Mouse (Mus musculus) midbrain, embryonic 15.5 days (tissue): ENCODE data around the gene Abca7. TPM values are rescaled to one million over a fixed set of nuclear protein-coding genes. Genes with fewer than 3 reads are reported as not detected.

ENCODE experiments used
- ATAC-seq: fragments of 200-750 bp; cut with Nextera tagmentation; replicated peaks from 2 replicates; pipeline ENCODE4 v1.8.0; 2017; ENCODE audit warnings: moderate TSS enrichment
- H3K27ac ChIP-seq: fragments of 300-500 bp; sonication (generic); 2 replicates; pipeline ENCODE4 v1.5.1; 2015; ENCODE audit warnings: mild to moderate bottlenecking, inconsistent platforms
- H3K27me3 ChIP-seq: fragments of 300-500 bp; sonication (generic); replicated peaks from 2 replicates; pipeline ENCODE4 v1.6.1; 2015; ENCODE audit warnings: inconsistent platforms
- H3K36me3 ChIP-seq: fragments of 300-500 bp; sonication (generic); replicated peaks from 2 replicates; pipeline ENCODE4 v1.6.1; 2015; ENCODE audit warnings: inconsistent platforms
- H3K4me1 ChIP-seq: fragments of 300-500 bp; sonication (generic); 2 replicates; pipeline ENCODE4 v1.6.1; 2015; ENCODE audit warnings: inconsistent platforms
- H3K4me2 ChIP-seq: fragments of 300-500 bp; sonication (generic); 2 replicates; pipeline ENCODE4 v1.6.1; 2015; ENCODE audit warnings: inconsistent platforms, mild to moderate bottlenecking, moderate library complexity
- H3K4me3 ChIP-seq: fragments of 300-500 bp; sonication (generic); 2 replicates; pipeline ENCODE4 v1.5.1; 2015; ENCODE audit warnings: mild to moderate bottlenecking, inconsistent platforms
- H3K9ac ChIP-seq: fragments of 300-500 bp; sonication (generic); 2 replicates; pipeline ENCODE4 v1.6.1; 2015; ENCODE audit warnings: mild to moderate bottlenecking, inconsistent platforms
- H3K9me3 ChIP-seq: fragments of 300-500 bp; sonication (generic); 2 replicates; pipeline ENCODE4 v1.6.1; 2016; ENCODE audit warnings: inconsistent platforms
- WGBS: fragments of 180-500 bp; shearing (Covaris S2); methylation state at CpG from one replicate; pipeline ENCODE4 v1.1.7; 2015; ENCODE audit warnings: mixed read lengths; 5-methylcytosine and 5-hydroxymethylcytosine counted together
- polyA plus RNA-seq: library from polyadenylated mRNA; unstranded; fragments of >200 nt; fragmentation: Nextera tagmentation; extraction: Ambion mirVana; gene quantifications from 2 replicates; pipeline ENCODE4 v1.2.1, GENCODE M21; 2015

Gene Abca7
- polyA plus RNA-seq, 1 experiment from 2014 or later = 4.8 TPM

DNA sequence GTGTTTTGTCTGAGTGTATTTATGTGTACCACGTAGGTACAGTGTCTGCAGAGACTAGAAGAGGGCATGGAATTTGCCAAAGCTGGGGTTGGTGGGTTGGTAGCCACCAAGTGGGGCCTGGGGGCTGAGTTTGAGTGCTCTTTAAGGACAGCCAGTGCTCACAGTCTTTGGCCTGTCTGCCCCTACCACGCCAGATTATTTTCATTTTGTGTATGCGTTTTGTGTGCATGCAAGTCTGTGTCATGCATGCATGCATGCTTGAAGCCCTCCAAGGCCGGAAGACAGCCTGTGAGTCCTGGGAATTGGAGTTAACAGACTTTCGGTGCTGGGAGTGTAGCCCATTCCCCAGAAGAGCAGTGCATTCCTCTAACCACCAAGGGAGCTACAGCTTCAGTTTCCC, 59.1 kb downstream of the Abca7 start:
- H3K4me1 ChIP-seq = peaks cover 21% of the 10 kb centered on the region
- peaks cover 16% of the 10 kb centered on the region; the same call in 1 of the 2 replicates for H3K36me3 ChIP-seq
- H3K9ac ChIP-seq = peak overlapping the region; percentile 12; the same call in 1 of the 2 replicates
- 81% methylated on average over 5 of the region's 5 CpGs for WGBS
- no peak overlapping the region for H3K27ac ChIP-seq
- no peaks in the 10 kb centered on the region for H3K27me3 ChIP-seq
- no peaks in the 10 kb centered on the region for H3K9me3 ChIP-seq
- peak overlapping the region; percentile 60 for H3K4me3 ChIP-seq
- no peak for ATAC-seq
- H3K4me2 ChIP-seq = peak overlapping the region; percentile 77

GRCm38 (mm10) chr10:80055891-80056290, 59.6 kb downstream of the Abca7 start:
- Histone ChIP-seq H3K4me2 (peak overlapping the region; percentile 77; the same call in 1 of the 2 replicates), H3K9me3 (no peaks in the 10 kb centered on the region), H3K27me3 (no peaks in the 10 kb centered on the region), H3K9ac (no peak overlapping the region), H3K36me3 (peaks cover 16% of the 10 kb centered on the region; the same call in 1 of the 2 replicates), H3K27ac (no peak overlapping the region), H3K4me3 (no peak overlapping the region), H3K4me1 (peaks cover 21% of the 10 kb centered on the region)
- 91% methylated on average over 10 of the region's 10 CpGs for WGBS
- ATAC-seq = no peak

GRCm38 (mm10) chr10:80056506-80056905, 60.2 kb downstream of the Abca7 start:
- peaks cover 16% of the 10 kb centered on the region; the same call in 1 of the 2 replicates for H3K36me3 ChIP-seq
- H3K9me3 ChIP-seq = no peaks in the 10 kb centered on the region
- H3K4me3 ChIP-seq = no peak overlapping the region
- no peak overlapping the region for H3K4me2 ChIP-seq
- 94% methylated on average over 4 of the region's 4 CpGs for WGBS
- H3K4me1 ChIP-seq = peaks cover 21% of the 10 kb centered on the region
- no peak overlapping the region for H3K27ac ChIP-seq
- H3K9ac ChIP-seq = no peak overlapping the region
- H3K27me3 ChIP-seq = no peaks in the 10 kb centered on the region
- ATAC-seq = no peak

GRCm38 (mm10) chr10:80056976-80057682, 60.8 kb downstream of the Abca7 start:
- no peak overlapping the region for H3K4me2 ChIP-seq
- H3K27ac ChIP-seq = no peak overlapping the region
- 92% methylated on average over 27 of the region's 27 CpGs for WGBS
- no peak for ATAC-seq
- peaks cover 21% of the 10 kb centered on the region for H3K4me1 ChIP-seq
- H3K4me3 ChIP-seq = no peak overlapping the region
- H3K36me3 ChIP-seq = peaks cover 19% of the 10 kb centered on the region; the same call in 1 of the 2 replicates
- H3K9ac ChIP-seq = no peak overlapping the region
- no peaks in the 10 kb centered on the region for H3K27me3 ChIP-seq
- no peaks in the 10 kb centered on the region for H3K9me3 ChIP-seq

- peaks cover 21% of the 10 kb centered on the region for H3K4me1 ChIP-seq
- no peaks in the 10 kb centered on the region for H3K9me3 ChIP-seq
- no peak overlapping the region for H3K4me3 ChIP-seq
- peaks cover 21% of the 10 kb centered on the region; the same call in 1 of the 2 replicates for H3K36me3 ChIP-seq
- H3K4me2 ChIP-seq = no peak overlapping the region
- WGBS = 78% methylated on average over 30 of the region's 30 CpGs
- no peaks in the 10 kb centered on the region for H3K27me3 ChIP-seq
- H3K27ac ChIP-seq = no peak overlapping the region
- no peak for ATAC-seq
- H3K9ac ChIP-seq = no peak overlapping the region
Observed at GRCm38 (mm10) chr10:80057683-80058326, 61.5 kb downstream of the Abca7 start.

DNA sequence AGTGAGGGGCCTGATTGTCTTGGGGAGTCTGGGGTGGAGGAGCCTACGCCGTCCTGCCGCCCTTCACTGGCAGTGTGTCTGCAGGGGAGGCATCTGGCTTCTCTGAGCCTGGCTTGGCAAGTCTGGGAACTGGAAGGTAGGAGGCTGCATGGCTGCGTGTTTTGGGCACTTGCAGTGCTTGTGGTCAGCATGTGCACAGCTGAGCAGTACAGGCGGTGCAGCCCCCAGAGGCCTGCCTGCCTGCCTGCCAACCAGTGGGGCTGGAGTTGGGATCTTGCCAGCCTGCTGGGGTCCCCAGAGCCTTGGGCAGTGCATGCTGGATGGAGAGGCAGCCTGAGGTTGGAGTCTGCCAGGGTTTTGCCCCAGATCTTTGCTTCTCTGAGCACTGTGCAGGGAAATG, 66.8 kb downstream of the Abca7 start:
- Histone ChIP-seq H3K9me3 (no peaks in the 10 kb centered on the region), H3K4me2 (no peak overlapping the region), H3K27ac (no peak overlapping the region), H3K4me1 (no peaks in the 10 kb centered on the region), H3K36me3 (0 out of 2 replicates have a peak, but pooled peaks cover 7% of the 10 kb centered on the region), H3K4me3 (no peak overlapping the region), H3K27me3 (no peaks in the 10 kb centered on the region), H3K9ac (no peak overlapping the region)
- no peak for ATAC-seq
- WGBS = 80% methylated on average over 5 of the region's 5 CpGs

DNA sequence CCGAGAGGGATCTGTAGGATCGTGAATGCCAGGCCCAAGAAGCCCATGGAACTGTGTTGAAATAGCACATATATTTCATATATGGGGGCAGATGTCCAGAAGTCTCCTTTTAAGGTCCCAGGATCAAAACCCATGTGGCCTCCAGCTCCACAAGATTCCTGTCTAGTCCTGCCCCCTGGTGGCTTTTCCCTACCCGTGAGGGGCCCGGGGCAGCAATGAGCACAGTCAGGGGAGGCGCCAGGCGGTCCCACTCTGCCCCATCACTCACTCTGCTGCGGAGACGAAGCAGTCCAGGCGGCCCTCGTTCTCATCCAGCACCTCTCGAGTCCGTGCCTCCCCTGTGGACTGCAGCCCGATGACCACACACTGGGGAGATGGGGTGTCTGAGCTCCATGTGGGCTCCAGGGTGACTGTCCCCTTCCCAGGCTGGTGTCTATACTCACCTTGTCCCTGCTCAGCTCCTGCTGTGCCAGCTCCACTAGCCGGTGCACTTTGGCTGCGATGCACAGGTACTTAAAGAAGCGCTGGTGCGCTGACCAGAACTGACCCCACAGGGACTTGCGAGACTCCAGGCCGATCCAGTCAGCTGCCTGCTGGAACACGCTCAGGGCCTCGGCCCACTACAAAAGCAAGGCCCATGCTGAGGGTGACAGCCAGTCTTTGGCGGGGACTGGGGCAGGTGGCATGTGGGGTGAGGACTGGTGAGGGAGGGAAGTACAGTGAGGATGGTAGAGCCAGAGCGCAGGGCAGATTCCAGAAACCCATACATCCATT, 67.8 kb downstream of the Abca7 start:
- H3K9ac ChIP-seq = no peak overlapping the region

More for the DNA sequence above, 67.8 kb downstream of the Abca7 start:
- Histone ChIP-seq H3K4me3 (no peak overlapping the region), H3K27me3 (no peaks in the 10 kb centered on the region), H3K4me2 (no peak overlapping the region), H3K9me3 (no peaks in the 10 kb centered on the region), H3K4me1 (no peaks in the 10 kb centered on the region), H3K36me3 (0 out of 2 replicates have a peak, but pooled peaks cover 7% of the 10 kb centered on the region), H3K27ac (no peak overlapping the region)
- no peak for ATAC-seq
- 77% methylated on average over 23 of the region's 23 CpGs for WGBS

Other genes with a start within 250 kb of the Abca7 start
- 48.3 and 50.6 TPM in 2 replicates for gene Polrmt, start 249.9 kb upstream of the Abca7 start, polyA plus RNA-seq
- 1.4 and 1.6 TPM in 2 replicates for gene Fgf22, start 241.4 kb upstream of the Abca7 start, polyA plus RNA-seq
- gene Rnf126, start 229.5 kb upstream of the Abca7 start, polyA plus RNA-seq = 109 and 117 TPM in 2 replicates
- gene Fstl3, start 219.2 kb upstream of the Abca7 start, polyA plus RNA-seq = 1.9 and 2.0 TPM in 2 replicates
- 0.17 TPM in 1 of 2 replicates, not detected in the other for gene Prss57, start 205.5 kb upstream of the Abca7 start, polyA plus RNA-seq
- 337 and 348 TPM in 2 replicates for gene Palm, start 202.9 kb upstream of the Abca7 start, polyA plus RNA-seq
- 0.23 and 0.85 TPM in 2 replicates for gene Misp, start 175.5 kb upstream of the Abca7 start, polyA plus RNA-seq
- 72.7 and 79.4 TPM in 2 replicates for gene Ptbp1, start 142.1 kb upstream of the Abca7 start, polyA plus RNA-seq
- gene Prtn3, start 122.0 kb upstream of the Abca7 start, polyA plus RNA-seq = 12.2 and 13.3 TPM in 2 replicates
- gene Plppr3, start 121.9 kb upstream of the Abca7 start, polyA plus RNA-seq = 496 and 503 TPM in 2 replicates
- 1.2 TPM in 1 of 2 replicates, not detected in the other for gene Elane, start 110.2 kb upstream of the Abca7 start, polyA plus RNA-seq
- gene Cfd, start 105.6 kb upstream of the Abca7 start, polyA plus RNA-seq = not detected in 2 replicates
- 64.5 and 66.5 TPM in 2 replicates for gene Med16, start 87.6 kb upstream of the Abca7 start, polyA plus RNA-seq
- gene Gm26602, start 85.6 kb upstream of the Abca7 start, polyA plus RNA-seq = not detected in 2 replicates
- 3.1 and 3.3 TPM in 2 replicates for gene Kiss1r, start 79.5 kb upstream of the Abca7 start, polyA plus RNA-seq
- 292 and 296 TPM in 2 replicates for gene R3hdm4, start 75.3 kb upstream of the Abca7 start, polyA plus RNA-seq
- gene Arid3a, start 69.5 kb upstream of the Abca7 start, polyA plus RNA-seq = 2.9 and 4.7 TPM in 2 replicates
- 87.3 and 87.5 TPM in 2 replicates for gene Wdr18, start 36.3 kb upstream of the Abca7 start, polyA plus RNA-seq
- gene Grin3b, start 25.8 kb upstream of the Abca7 start, polyA plus RNA-seq = 0.34 and 0.66 TPM in 2 replicates
- 24.3 and 28.3 TPM in 2 replicates for gene Tmem259, start 12.2 kb upstream of the Abca7 start, polyA plus RNA-seq
- gene Cnn2, start 7.9 kb upstream of the Abca7 start, polyA plus RNA-seq = 28.6 and 34.4 TPM in 2 replicates
- 1.9 and 2.2 TPM in 2 replicates for gene Arhgap45, start 20.2 kb downstream of the Abca7 start, polyA plus RNA-seq
- 132 and 148 TPM in 2 replicates for gene Polr2e, start 43.3 kb downstream of the Abca7 start, polyA plus RNA-seq
- gene Gpx4, start 50.7 kb downstream of the Abca7 start, polyA plus RNA-seq = 522 and 546 TPM in 2 replicates
- 13.8 and 16.8 TPM in 2 replicates for gene Sbno2, start 109.1 kb downstream of the Abca7 start, polyA plus RNA-seq
- gene Stk11, start 119.3 kb downstream of the Abca7 start, polyA plus RNA-seq = 19.6 and 20.5 TPM in 2 replicates
- 444 and 468 TPM in 2 replicates for gene Atp5d, start 142.1 kb downstream of the Abca7 start, polyA plus RNA-seq
- gene Cbarp, start 144.3 kb downstream of the Abca7 start, polyA plus RNA-seq = 65.7 and 66.9 TPM in 2 replicates
- 29.5 and 29.9 TPM in 2 replicates for gene Midn, start 151.8 kb downstream of the Abca7 start, polyA plus RNA-seq
- gene Cirbp, start 169.5 kb downstream of the Abca7 start, polyA plus RNA-seq = 364 and 392 TPM in 2 replicates
- 13.3 and 14.7 TPM in 2 replicates for gene 1600002K03Rik, start 176.4 kb downstream of the Abca7 start, polyA plus RNA-seq
- 53.4 and 54.6 TPM in 2 replicates for gene Efna2, start 183.0 kb downstream of the Abca7 start, polyA plus RNA-seq
- gene Mum1, start 229.9 kb downstream of the Abca7 start, polyA plus RNA-seq = 56.4 and 59.5 TPM in 2 replicates